Mouse (Mus musculus) left cerebral cortex, adult 8-10 months (tissue): ENCODE data around the gene Rnf215. TPM values are rescaled to one million over a fixed set of nuclear protein-coding genes. Genes with fewer than 3 reads are reported as not detected.
"Not testable (repeated sequence)": the region's sequence is repeated elsewhere in the genome, so short reads cannot be mapped to it uniquely, and the experiment has no call there.

Experiments used
- DNase-seq, 2 experiments: peaks; one replicate each; pipeline ENCODE4 v3.0.0; 2022; ENCODE audit warnings: low spot score in 2 of 2
- total RNA-seq, 4 experiments: library from RNA; stranded (reverse); gene quantifications; 2 replicates each; pipeline ENCODE4 v1.2.4; 2022

Gene Rnf215
- 10 to 100 TPM; 24.8 to 35.0 (median 31.1) TPM for total RNA-seq

GRCm38 (mm10) chr11:4134986-4135935, at the start of gene Rnf215:
Gene Rnf215, plus strand, starts transcription at chr11:4135202.
- DNase-seq = peak; percentile 66 to 71

- no peak for DNase-seq
Observed at GRCm38 (mm10) chr11:4086246-4086645, 48.8 kb upstream of the Rnf215 start.

- DNase-seq = peak in 1 of 2 experiments; percentile 59
Observed at GRCm38 (mm10) chr11:4087267-4087666, 47.7 kb upstream of the Rnf215 start.

GRCm38 (mm10) chr11:4093459-4094377, 41.3 kb upstream of the Rnf215 start:
- peak in 1 of 2 experiments; percentile 52 for DNase-seq

GRCm38 (mm10) chr11:4094378-4095170, 40.4 kb upstream of the Rnf215 start:
- peak in 1 of 2 experiments; percentile 64 for DNase-seq

- peak in 1 of 2 experiments; percentile 56 for DNase-seq
Observed at GRCm38 (mm10) chr11:4095171-4096053, 39.6 kb upstream of the Rnf215 start, which contains the start of gene Mtfp1. Gene Mtfp1, minus strand, starts transcription at chr11:4095445.

GRCm38 (mm10) chr11:4096054-4096984, 38.7 kb upstream of the Rnf215 start:
- peak; percentile 94 to 99 for DNase-seq

- no peak for DNase-seq
Observed at GRCm38 (mm10) chr11:4097091-4097621, 37.8 kb upstream of the Rnf215 start.

GRCm38 (mm10) chr11:4098120-4098519, 36.9 kb upstream of the Rnf215 start:
- no peak for DNase-seq

- no peak for DNase-seq
Observed at GRCm38 (mm10) chr11:4098816-4099215, 36.2 kb upstream of the Rnf215 start.

GRCm38 (mm10) chr11:4099447-4099846, 35.6 kb upstream of the Rnf215 start:
- no peak for DNase-seq

GRCm38 (mm10) chr11:4101851-4102250, 33.2 kb upstream of the Rnf215 start:
- no peak for DNase-seq

GRCm38 (mm10) chr11:4103522-4103921, 31.5 kb upstream of the Rnf215 start:
- no peak for DNase-seq

- no peak for DNase-seq
Observed at GRCm38 (mm10) chr11:4104989-4105388, 30.0 kb upstream of the Rnf215 start.

GRCm38 (mm10) chr11:4105444-4105843, 29.6 kb upstream of the Rnf215 start:
- DNase-seq = peak in 1 of 2 experiments; percentile 73

- DNase-seq = not testable (repeated sequence)
Observed at GRCm38 (mm10) chr11:4107901-4108300, 27.1 kb upstream of the Rnf215 start.

GRCm38 (mm10) chr11:4108691-4109090, 26.3 kb upstream of the Rnf215 start:
- no peak for DNase-seq

- no peak for DNase-seq
Observed at GRCm38 (mm10) chr11:4112033-4112432, 23.0 kb upstream of the Rnf215 start.
